Mouse (Mus musculus) hindlimb bud, embryonic 11.5 days (tissue): ENCODE results near the gene Ncbp1.

Experiments used
- DNase-seq: peaks from one replicate; pipeline ENCODE4 v3.0.0-alpha.2; 2012; ENCODE audit warnings: low read depth, low spot score; ENCODE audit errors: extremely low spot score

Gene Ncbp1

DNA sequence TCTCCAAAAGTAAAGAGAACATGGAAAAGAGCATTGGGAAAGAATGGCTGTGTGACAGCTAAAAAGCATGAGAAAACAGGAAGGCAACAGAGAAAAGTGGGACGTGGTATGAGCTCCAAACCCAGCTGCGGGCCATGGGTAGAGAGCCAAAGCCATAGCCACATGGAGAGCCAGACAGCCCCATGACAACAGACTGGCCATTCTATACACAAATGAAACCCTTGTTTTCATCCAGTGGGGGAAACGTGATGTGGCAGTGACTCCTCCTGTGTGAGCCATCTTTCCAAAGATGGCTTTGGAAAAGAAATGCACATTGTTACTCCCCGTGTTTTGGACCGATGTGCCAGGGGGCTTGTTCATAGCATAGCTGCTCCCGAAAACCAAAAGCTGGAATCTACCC is 58.1 kb downstream of the Ncbp1 start:
- peak; percentile 20 for DNase-seq

DNA sequence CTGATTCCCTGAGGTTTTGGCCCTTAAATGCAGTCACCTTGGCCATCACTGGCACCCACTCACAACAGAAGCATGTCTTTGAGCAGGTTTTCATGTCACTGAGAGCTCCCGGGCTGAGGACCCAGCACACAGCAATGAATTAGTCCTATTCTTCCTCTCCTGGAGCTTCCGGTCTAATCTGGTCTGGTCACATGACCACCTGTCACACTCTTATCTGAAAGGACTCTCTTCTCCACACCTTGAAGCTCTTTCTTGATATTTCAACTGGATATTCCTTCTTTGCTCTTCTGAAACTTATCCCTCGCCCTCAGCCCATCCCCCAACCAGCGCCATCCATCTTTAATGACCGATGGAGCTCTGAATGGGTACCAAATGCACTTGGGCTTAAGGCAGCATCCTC is 59.7 kb downstream of the Ncbp1 start:
- no peak for DNase-seq

DNA sequence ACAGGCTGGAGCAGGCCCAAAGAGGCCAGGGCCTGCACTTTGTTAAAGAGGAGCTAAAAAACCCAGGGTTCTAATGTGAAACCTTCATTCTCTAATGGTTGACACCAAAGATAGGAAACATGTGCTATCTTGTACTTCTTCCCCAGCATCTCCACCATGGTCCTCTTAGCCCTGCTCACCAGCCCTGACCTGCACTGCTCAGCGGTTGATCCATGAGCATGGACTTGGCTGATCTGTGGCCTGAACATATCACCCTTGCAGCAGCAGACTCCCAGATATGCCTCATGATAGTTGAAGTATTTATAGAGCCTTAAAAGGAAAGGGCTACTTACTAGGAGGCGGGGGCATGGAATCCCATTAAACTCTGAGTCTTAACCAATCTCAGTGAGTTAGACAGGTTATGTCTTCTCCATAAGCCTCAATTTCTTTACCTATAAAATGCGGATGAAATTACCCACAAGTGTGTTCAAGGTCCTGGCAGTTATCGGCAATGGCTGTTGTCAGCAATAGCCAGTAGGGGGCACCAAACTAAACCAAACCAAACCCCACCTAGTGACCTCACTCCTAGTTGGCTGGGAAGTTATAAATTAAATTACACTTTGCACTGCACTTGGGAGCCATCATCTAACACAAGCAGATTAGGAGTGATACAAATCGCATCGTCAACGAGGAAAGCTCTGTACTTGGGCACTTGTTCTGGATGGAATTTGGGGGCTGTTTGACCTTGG is 63.6 kb downstream of the Ncbp1 start:
- DNase-seq = peak; percentile 58

DNA sequence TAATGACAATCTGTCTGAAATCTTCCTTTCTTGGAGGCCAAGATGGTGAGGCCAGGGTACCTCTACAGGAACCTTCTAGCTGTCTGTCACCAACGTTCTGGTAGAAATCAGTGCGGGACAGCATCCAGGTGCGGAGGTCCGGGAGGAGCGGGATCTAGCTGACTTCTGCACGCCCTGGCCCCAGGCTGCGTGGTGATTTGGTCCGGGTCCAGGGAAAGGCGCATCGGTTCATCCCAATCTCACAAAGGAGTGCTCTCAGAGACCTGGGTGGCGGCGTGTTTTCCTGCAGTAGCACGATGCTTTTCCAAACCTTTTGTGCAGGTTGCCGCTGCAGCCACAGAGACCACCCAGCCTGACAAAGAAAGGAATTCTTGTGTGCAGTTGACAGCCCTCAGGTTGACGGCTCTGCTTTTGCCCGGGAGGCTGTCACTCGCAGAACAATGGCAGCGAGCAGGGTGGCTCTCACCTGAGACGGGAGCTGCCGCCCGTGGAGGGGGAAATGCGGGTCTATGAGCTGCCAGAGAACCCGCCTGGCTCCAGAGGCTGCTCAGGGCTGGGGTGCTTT is 64.2 kb downstream of the Ncbp1 start:
- DNase-seq = no peak

DNA sequence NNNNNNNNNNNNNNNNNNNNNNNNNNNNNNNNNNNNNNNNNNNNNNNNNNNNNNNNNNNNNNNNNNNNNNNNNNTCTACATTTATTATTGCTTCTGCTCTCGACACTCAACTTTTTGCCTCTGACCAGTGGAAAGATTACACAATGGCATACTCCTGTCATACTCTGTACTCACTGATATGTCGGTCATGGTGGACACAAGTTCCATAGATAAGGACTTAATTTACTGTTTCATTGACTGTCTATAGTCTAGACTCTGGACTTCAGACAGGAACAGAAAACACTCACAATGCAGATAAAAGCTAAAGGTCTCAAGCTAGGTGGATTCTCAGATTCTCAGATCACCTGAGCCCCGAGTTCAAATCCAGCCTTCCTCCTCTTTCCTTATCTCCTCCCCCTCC is 82.7 kb downstream of the Ncbp1 start:
- DNase-seq = no peak
